Mouse (Mus musculus) pancreas, adult 10 weeks (tissue): ENCODE measurements around the gene Rnft2. TPM values are rescaled to one million over a fixed set of nuclear protein-coding genes. Genes with fewer than 3 reads are reported as not detected.

ENCODE experiments used
- polyA plus RNA-seq: library from polyadenylated mRNA; stranded (reverse); fragments of 350-450 nt; fragmentation: Illumina TruSeq; extraction: RNeasy Lipid Tissue Mini Kit (QIAGEN cat#74804); gene quantifications from one replicate; pipeline ENCODE4 v1.2.3, GENCODE M21; 2015; ENCODE audit warnings: low read depth, low replicate concordance; ENCODE audit not compliant: insufficient read depth

Rnft2 gene
- 0.59 TPM for polyA plus RNA-seq

GRCm38 (mm10) chr5:118244606-118245443, at the start of gene Rnft2, which contains the start of gene 2410131K14Rik:
Gene Rnft2, minus strand, starts transcription at chr5:118245116.
Gene 2410131K14Rik, plus strand, starts transcription at chr5:118245227.

GRCm38 (mm10) chr5:118164581-118164980, 80.3 kb downstream of the Rnft2 start, which contains the start of gene Hrk:
Gene Hrk, plus strand, starts transcription at chr5:118164648.

GRCm38 (mm10) chr5:118154839-118155564, 89.9 kb downstream of the Rnft2 start, which contains the start of gene Fbxw8:
Gene Fbxw8, minus strand, starts transcription at chr5:118155464.

Other genes starting within 250 kb of the Rnft2 start
- 2.6 TPM for gene Tesc, start 217.4 kb downstream of the Rnft2 start, polyA plus RNA-seq
- gene Fbxw8, start 89.7 kb downstream of the Rnft2 start, polyA plus RNA-seq, result 7.7 TPM
- gene Hrk, start 80.5 kb downstream of the Rnft2 start, polyA plus RNA-seq, result not detected
- gene 2410131K14Rik, start 111 bp upstream of the Rnft2 start, polyA plus RNA-seq, result 1.1 TPM